Mouse (Mus musculus) liver, adult 10 weeks (tissue): Measurements from ENCODE around the gene Tmem39b. TPM values are rescaled to one million over a fixed set of nuclear protein-coding genes. Genes with fewer than 3 reads are reported as not detected.

ENCODE experiments used
- polyA plus RNA-seq: library from polyadenylated mRNA; stranded (reverse); fragments of 350-450 nt; fragmentation: Illumina TruSeq; extraction: RNeasy Lipid Tissue Mini Kit (QIAGEN cat#74804); gene quantifications from one replicate; pipeline ENCODE4 v1.2.3, GENCODE M21; 2014; ENCODE audit warnings: low read depth, low replicate concordance

The Tmem39b gene
- polyA plus RNA-seq = 0.29 TPM

GRCm38 (mm10) chr4:129696158-129696985 lies at the start of gene Tmem39b:
TSS of gene Tmem39b (minus strand) at chr4:129696838.

GRCm38 (mm10) chr4:129742232-129743009 lies 45.8 kb upstream of the Tmem39b start, which contains the start of gene Khdrbs1:
TSS of gene Khdrbs1 (minus strand) at chr4:129742303.

GRCm38 (mm10) chr4:129672083-129672877 lies 24.4 kb downstream of the Tmem39b start, which contains the start of gene Kpna6:
TSS of gene Kpna6 (minus strand) at chr4:129672767.

GRCm38 (mm10) chr4:129640638-129641467 lies 55.8 kb downstream of the Tmem39b start, which contains the start of gene Txlna:
TSS of gene Txlna (minus strand) at chr4:129641065.

Other genes starting within 250 kb of the Tmem39b start
- gene Bsdc1, start 235.3 kb downstream of the Tmem39b start, polyA plus RNA-seq = 13.3 TPM
- not detected for gene Tssk3, start 205.8 kb downstream of the Tmem39b start, polyA plus RNA-seq
- gene Fam229a, start 205.6 kb downstream of the Tmem39b start, polyA plus RNA-seq = not detected
- gene Marcksl1, start 183.3 kb downstream of the Tmem39b start, polyA plus RNA-seq = 10.8 TPM
- gene Hdac1, start 154.1 kb downstream of the Tmem39b start, polyA plus RNA-seq = 17.1 TPM
- 0.24 TPM for gene Lck, start 123.2 kb downstream of the Tmem39b start, polyA plus RNA-seq
- 0.48 TPM for gene Fam167b, start 118.3 kb downstream of the Tmem39b start, polyA plus RNA-seq
- gene Eif3i, start 96.2 kb downstream of the Tmem39b start, polyA plus RNA-seq = 19.5 TPM
- 29.8 TPM for gene Tmem234, start 96.2 kb downstream of the Tmem39b start, polyA plus RNA-seq
- not detected for gene Dcdc2b, start 82.6 kb downstream of the Tmem39b start, polyA plus RNA-seq
- gene Iqcc, start 77.7 kb downstream of the Tmem39b start, polyA plus RNA-seq = 5.0 TPM
- gene Ccdc28b, start 72.9 kb downstream of the Tmem39b start, polyA plus RNA-seq = 3.7 TPM
- gene Txlna, start 55.8 kb downstream of the Tmem39b start, polyA plus RNA-seq = 5.4 TPM
- gene Kpna6, start 24.1 kb downstream of the Tmem39b start, polyA plus RNA-seq = 18.3 TPM
- gene Khdrbs1, start 45.5 kb upstream of the Tmem39b start, polyA plus RNA-seq = 35.8 TPM
- 353 TPM for gene Ptp4a2, start 114.4 kb upstream of the Tmem39b start, polyA plus RNA-seq
- not detected for gene Spocd1, start 232.4 kb upstream of the Tmem39b start, polyA plus RNA-seq